Mouse (Mus musculus) layer of hippocampus, adult 9-10 months (tissue): ENCODE measurements at regions not wholly inside any gene's neighbourhood (a gene's known extent, or its start where the extent isn't known, plus 50 kb on each side); places are given as distances from the start of the nearest gene placed in this dataset.

Experiments
- DNase-seq: peaks from one replicate; pipeline ENCODE4 v3.0.0; 2022; ENCODE audit warnings: low spot score

- no peak for DNase-seq
Observed at GRCm38 (mm10) chr2:124953015-124953414, 114.9 kb upstream of the Slc24a5 start.

GRCm38 (mm10) chr2:124955843-124956242 lies 112.1 kb upstream of the Slc24a5 start:
- DNase-seq = no peak

GRCm38 (mm10) chr2:124959431-124959830 lies 108.5 kb upstream of the Slc24a5 start:
- DNase-seq = no peak

GRCm38 (mm10) chr2:124971826-124972749 lies 95.8 kb upstream of the Slc24a5 start:
- no peak for DNase-seq

GRCm38 (mm10) chr2:124975106-124975505 lies 92.8 kb upstream of the Slc24a5 start:
- DNase-seq = no peak

- DNase-seq = no peak
Observed at GRCm38 (mm10) chr2:124990976-124991375, 76.9 kb upstream of the Slc24a5 start.

GRCm38 (mm10) chr2:125015007-125015406 lies 52.9 kb upstream of the Slc24a5 start:
- no peak for DNase-seq

- no peak for DNase-seq
Observed at GRCm38 (mm10) chr2:125016946-125017345, 51.0 kb upstream of the Slc24a5 start.
